Mouse (Mus musculus) yolk sac, embryonic 10.5 days (tissue): ENCODE measurements around the gene Crp.
A peak's percentile ranks its signal among the peaks of the same experiment; 100 is the strongest.

Experiments used
- DNase-seq: peaks from one replicate; pipeline ENCODE4 v3.0.0-alpha.2; 2017; ENCODE audit warnings: low spot score

Crp gene

GRCm38 (mm10) chr1:172711962-172712361, 14.1 kb downstream of the Crp start:
- DNase-seq = no peak

GRCm38 (mm10) chr1:172751241-172751640, 53.4 kb downstream of the Crp start:
- DNase-seq = no peak

- DNase-seq = no peak
Measured at GRCm38 (mm10) chr1:172755151-172755550, 57.3 kb downstream of the Crp start.

GRCm38 (mm10) chr1:172759525-172759924, 61.7 kb downstream of the Crp start:
- DNase-seq = no peak

GRCm38 (mm10) chr1:172779195-172779594, 81.3 kb downstream of the Crp start:
- no peak for DNase-seq

GRCm38 (mm10) chr1:172785322-172785721, 87.5 kb downstream of the Crp start:
- no peak for DNase-seq

- peak; percentile 30 for DNase-seq
Measured at GRCm38 (mm10) chr1:172785886-172786285, 88.0 kb downstream of the Crp start.

- DNase-seq = no peak
Measured at GRCm38 (mm10) chr1:172828975-172829374, 131.1 kb downstream of the Crp start.

GRCm38 (mm10) chr1:172847044-172847761, 149.3 kb downstream of the Crp start:
- no peak for DNase-seq

- no peak for DNase-seq
Measured at GRCm38 (mm10) chr1:172848171-172848570, 150.3 kb downstream of the Crp start.

GRCm38 (mm10) chr1:172875265-172875664, 177.4 kb downstream of the Crp start:
- no peak for DNase-seq

- no peak for DNase-seq
Measured at GRCm38 (mm10) chr1:172876675-172877074, 178.8 kb downstream of the Crp start.
